Mouse (Mus musculus) liver, adult 2 months (tissue): ENCODE data around the gene Megf11.

Experiments used
- CTCF ChIP-seq: fragments of 200-500 bp; IDR thresholded peaks from 2 replicates; pipeline ENCODE4 v1.5.1; 2011; ENCODE audit warnings: low read depth, low read length, control low read depth
- POLR2A ChIP-seq: fragments of 200-500 bp; IDR thresholded peaks from 2 replicates; pipeline ENCODE4 v1.6.1; 2011; ENCODE audit warnings: low read length, control low read depth; ENCODE audit not compliant: insufficient read depth; ENCODE audit errors: extremely low read depth

DNA sequence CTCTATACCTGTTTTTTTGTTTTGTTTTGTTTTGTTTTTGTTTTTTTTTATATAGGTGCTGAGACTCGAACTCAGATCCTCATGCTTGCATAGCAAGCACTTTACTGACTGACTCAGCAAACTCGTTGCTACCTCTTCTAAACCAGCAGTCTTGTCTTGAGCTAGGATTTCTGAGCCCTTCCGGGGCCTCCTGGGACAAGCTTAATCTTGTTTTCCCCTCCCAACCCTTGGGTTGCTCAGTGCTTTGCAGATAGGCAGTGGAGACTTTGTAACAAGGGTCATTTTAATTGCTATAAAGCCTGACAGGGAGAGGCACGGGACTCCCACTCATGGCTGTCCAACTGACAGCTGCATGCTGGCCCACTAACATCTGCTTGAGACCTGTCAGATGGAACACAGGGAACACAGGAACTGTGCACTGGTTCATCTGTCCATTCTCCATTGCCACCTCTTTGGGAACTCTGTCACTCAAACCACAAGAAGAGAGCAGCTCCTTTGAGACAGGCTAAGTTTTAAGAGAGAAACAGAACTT, 147.4 kb downstream of the Megf11 start:
- no peak for TF ChIP-seq CTCF
- no peak for TF ChIP-seq POLR2A
